ENCODE assay signal across 33 mouse cellular contexts in the genomic region with DNA sequence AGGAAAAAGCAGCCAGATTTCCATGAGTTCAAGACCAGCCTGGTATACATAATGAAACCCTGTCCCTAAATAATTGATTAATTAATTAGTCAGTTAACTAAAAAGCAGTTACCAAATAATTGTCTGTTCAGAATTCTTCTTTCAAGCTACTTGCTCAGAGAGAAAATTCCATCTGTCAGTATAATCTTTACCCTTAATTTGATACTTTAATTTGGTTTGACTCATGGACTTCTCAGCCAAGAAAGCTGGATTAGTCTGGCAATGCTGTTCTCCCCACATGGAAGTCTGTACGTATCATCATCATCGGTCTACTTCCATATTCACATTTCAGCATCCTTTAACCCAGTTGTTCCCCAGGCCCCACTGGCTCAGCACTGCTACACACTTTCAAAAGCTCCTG.
"Had no signal": no experiment of that assay in that cellular context is flagged by ENCODE, and none has a peak within 500 bp of the region (broad histone marks: within the 10 kb centered on the region; RNA-seq: fewer than 3 reads in every experiment).

No protein-coding gene starts in this region.

- H3K27ac ChIP-seq: heart, embryonic 10.5 days; heart, embryonic 13.5 days; heart, embryonic 15.5 days; hindbrain, embryonic 10.5 days; hindbrain, embryonic 12.5 days; hindbrain, embryonic 13.5 days; hindbrain, embryonic 15.5 days; intestine, embryonic 15.5 days; kidney, embryonic 15.5 days; kidney, postnatal 0 days; layer of hippocampus, adult 2 months; left cerebral cortex, adult 2 months had no signal

- H3K4me3 ChIP-seq: heart, embryonic 10.5 days; heart, embryonic 12.5 days; heart, embryonic 13.5 days; heart, embryonic 15.5 days; hindbrain, embryonic 10.5 days; hindbrain, embryonic 12.5 days; hindbrain, embryonic 13.5 days; hindbrain, embryonic 15.5 days; intestine, embryonic 15.5 days; kidney, embryonic 15.5 days; layer of hippocampus, adult 2 months; left cerebral cortex, adult 2 months had no signal

- ATAC-seq: hindbrain, embryonic 16.5 days; inflammation-experienced regulatory T-cells, adult 6 months; intestine, embryonic 15.5 days; intestine, embryonic 16.5 days; intestine, postnatal 0 days had no signal

- H3K4me1 ChIP-seq: heart, embryonic 10.5 days; heart, embryonic 12.5 days; heart, embryonic 13.5 days; heart, embryonic 15.5 days; intestine, embryonic 15.5 days had no signal

- H3K9me3 ChIP-seq: heart, embryonic 10.5 days; heart, embryonic 12.5 days; heart, embryonic 13.5 days; heart, embryonic 15.5 days; hindbrain, embryonic 10.5 days; hindbrain, embryonic 12.5 days; hindbrain, embryonic 13.5 days; hindbrain, embryonic 15.5 days; intestine, embryonic 15.5 days; kidney, embryonic 15.5 days had no signal

- H3K27me3 ChIP-seq: heart, embryonic 12.5 days; heart, embryonic 13.5 days; heart, embryonic 15.5 days; hindbrain, embryonic 12.5 days; hindbrain, embryonic 13.5 days; hindbrain, embryonic 15.5 days; intestine, embryonic 15.5 days; kidney, embryonic 15.5 days had no signal

- H3K36me3 ChIP-seq: heart, embryonic 10.5 days; heart, embryonic 12.5 days; heart, embryonic 13.5 days; heart, embryonic 15.5 days; hindbrain, embryonic 10.5 days; hindbrain, embryonic 12.5 days; hindbrain, embryonic 13.5 days; hindbrain, embryonic 15.5 days; intestine, embryonic 15.5 days; kidney, embryonic 15.5 days had no signal

- H3K4me2 ChIP-seq: heart, embryonic 11.5 days; heart, embryonic 12.5 days; heart, embryonic 13.5 days; heart, embryonic 15.5 days; hindbrain, embryonic 12.5 days; hindbrain, embryonic 13.5 days; hindbrain, embryonic 15.5 days; intestine, embryonic 15.5 days; kidney, embryonic 15.5 days had no signal

- H3K9ac ChIP-seq: heart, embryonic 12.5 days; heart, embryonic 13.5 days; heart, embryonic 15.5 days; hindbrain, embryonic 12.5 days; hindbrain, embryonic 13.5 days; hindbrain, embryonic 15.5 days; intestine, embryonic 15.5 days; kidney, embryonic 15.5 days had no signal

- DNase-seq: heart, postnatal 10 days; heart, postnatal 14 days; heart, postnatal 36 days; heart, postnatal 4 days; kidney, adult 11 months; kidney, adult 18-20 months; kidney, adult 2 months; kidney, adult 8-10 months; kidney, adult 9 months; kidney, postnatal 10 days; kidney, postnatal 14 days; kidney, postnatal 25 days; kidney, postnatal 36 days; kidney, postnatal 4 days; layer of hippocampus, adult 9-11 months had no signal
